Mouse (Mus musculus) colon, adult 2 months (tissue): Measurements from ENCODE around the gene Pogz. TPM values are rescaled to one million over a fixed set of nuclear protein-coding genes. Genes with fewer than 3 reads are reported as not detected.

Experiments used
- polyA plus RNA-seq: library from polyadenylated mRNA; depleted of rRNA; stranded (reverse); fragments of >200 nt; gene quantifications from 2 replicates; pipeline ENCODE4 v1.2.3, GENCODE M21; 2012; rRNA removed

Gene Pogz
- polyA plus RNA-seq: 16.7 and 18.2 TPM in 2 replicates

GRCm38 (mm10) chr3:94837183-94837890 lies at the start of gene Pogz:
Pogz (plus strand) TSS chr3:94837567.

GRCm38 (mm10) chr3:94886316-94887224 lies 49.2 kb downstream of the Pogz start, which contains the start of gene Psmb4:
Psmb4 (minus strand) TSS chr3:94886961.

Other genes starting within 250 kb of the Pogz start
- not detected in 2 replicates for gene Gm10972, start 194.5 kb upstream of the Pogz start, polyA plus RNA-seq
- 23.5 and 27.6 TPM in 2 replicates for gene Tuft1, start 178.7 kb upstream of the Pogz start, polyA plus RNA-seq
- 10.0 and 13.1 TPM in 2 replicates for gene Selenbp2, start 144.0 kb upstream of the Pogz start, polyA plus RNA-seq
- 24.6 and 28.0 TPM in 2 replicates for gene Cgn, start 51.1 kb upstream of the Pogz start, polyA plus RNA-seq
- gene Psmb4, start 49.4 kb downstream of the Pogz start, polyA plus RNA-seq: 187 and 247 TPM in 2 replicates
- gene Selenbp1, start 95.5 kb downstream of the Pogz start, polyA plus RNA-seq: 1,269 and 1,288 TPM in 2 replicates
- 7.8 and 10.0 TPM in 2 replicates for gene Rfx5, start 116.5 kb downstream of the Pogz start, polyA plus RNA-seq
- 28.7 and 32.1 TPM in 2 replicates for gene Pi4kb, start 137.2 kb downstream of the Pogz start, polyA plus RNA-seq
- gene Zfp687, start 177.9 kb downstream of the Pogz start, polyA plus RNA-seq: 22.6 and 24.0 TPM in 2 replicates
- gene Psmd4, start 205.0 kb downstream of the Pogz start, polyA plus RNA-seq: 102 and 110 TPM in 2 replicates